Mouse (Mus musculus): ENCODE data around the gene Grb14.

DNA sequence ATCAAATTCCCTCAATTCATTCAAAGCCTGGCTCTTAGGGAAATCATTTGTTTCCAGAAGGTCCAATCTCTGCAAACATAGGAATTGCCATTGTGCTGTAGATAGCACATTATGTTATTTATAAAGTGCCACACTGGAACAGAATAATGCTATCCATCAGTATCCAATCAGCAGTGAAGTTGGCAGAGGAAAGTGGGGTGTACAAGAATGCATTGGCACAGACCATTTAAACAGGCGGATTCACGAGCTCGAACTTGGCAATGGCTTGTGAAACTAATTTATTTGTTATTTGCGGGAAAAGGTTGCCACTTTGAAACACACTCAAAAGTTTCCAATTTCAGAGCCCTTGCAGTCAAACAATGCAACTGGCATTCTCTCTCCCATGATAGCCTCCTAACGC lies 126.9 kb downstream of the Grb14 start:
- TF ChIP-seq POLR2A (IDR thresholded peaks at IDR 0.05; ENCODE audit: low read depth, low read length) (no peak), EP300 (IDR thresholded peaks at IDR 0.05; ENCODE audit: low read length) (no peak)
